Mouse (Mus musculus): Measurements from ENCODE around the gene Rpgrip1l. TPM values are rescaled to one million over a fixed set of nuclear protein-coding genes. Genes with fewer than 3 reads are reported as not detected.

The Rpgrip1l gene
- polyA plus RNA-seq, 1 experiment from 2014 or later, result 8.0 TPM

DNA sequence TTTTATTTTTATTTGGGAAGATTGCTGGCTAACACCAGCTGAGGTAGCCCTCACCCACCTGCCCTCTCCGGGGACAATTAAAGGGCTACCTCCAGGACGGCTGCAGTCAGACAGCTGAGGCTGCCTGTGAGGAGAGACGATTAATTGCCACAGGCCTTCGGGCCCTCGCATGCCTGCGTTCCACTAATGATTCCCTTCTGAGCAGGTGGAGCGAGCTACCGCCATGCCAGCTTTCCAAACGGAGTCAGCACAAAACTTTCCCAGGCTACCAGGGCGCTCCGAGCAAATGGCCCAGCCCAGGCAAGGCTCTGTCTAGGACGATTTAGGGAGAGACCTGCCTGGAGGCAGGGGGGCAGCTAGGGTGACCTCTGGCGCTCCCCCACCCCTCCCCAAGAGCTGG is 141.5 kb downstream of the Rpgrip1l start:
- 64% methylated on average over 13 of the region's 13 CpGs for WGBS (ENCODE audit: insufficient replicate concordance)
- H3K36me3 ChIP-seq (ENCODE audit: control insufficient read depth, insufficient read depth, low read length), result no peaks in the 10 kb centered on the region
- H3K9ac ChIP-seq (ENCODE audit: low read depth, low read length), result no peak overlapping the region
- no peak overlapping the region for H3K27ac ChIP-seq (ENCODE audit: low read depth, low read length)
- no peaks in the 10 kb centered on the region for H3K27me3 ChIP-seq (ENCODE audit: control insufficient read depth, insufficient read depth, low read length)
- H3K4me1 ChIP-seq (ENCODE audit: control insufficient read depth, insufficient read depth, low read length), result no peaks in the 10 kb centered on the region
- H3K9me3 ChIP-seq (replicated peaks; ENCODE audit: control insufficient read depth, low read length), result no peaks in the 10 kb centered on the region
- H3K4me3 ChIP-seq (ENCODE audit: low read depth, low read length), result no peak overlapping the region
- H3K4me2 ChIP-seq, result no peak overlapping the region
- no peak for ATAC-seq (replicated peaks; ENCODE audit: insufficient number of reproducible peaks, low FRiP score, low TSS enrichment)

DNA sequence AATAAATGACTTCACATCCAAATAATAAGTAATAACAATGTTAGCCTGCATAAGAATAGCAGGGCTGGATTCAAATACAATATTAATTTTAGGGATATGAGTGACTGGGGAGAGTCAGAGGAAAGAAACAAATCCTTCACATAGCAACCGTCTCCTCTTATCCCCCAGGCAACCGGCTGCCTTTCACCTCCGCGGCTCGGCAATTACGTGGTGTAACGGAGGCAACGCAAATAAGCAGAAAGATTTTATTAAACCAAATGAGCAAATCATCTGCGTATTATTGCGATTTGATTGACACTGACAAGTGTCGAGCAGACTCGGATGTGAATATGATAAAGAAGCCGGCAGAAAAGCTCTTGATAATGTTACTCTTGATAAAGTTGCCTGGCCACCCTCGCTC is 142.1 kb downstream of the Rpgrip1l start:
- no peaks in the 10 kb centered on the region for H3K36me3 ChIP-seq (ENCODE audit: control insufficient read depth, insufficient read depth, low read length)
- H3K4me3 ChIP-seq (ENCODE audit: low read depth, low read length), result no peak overlapping the region
- WGBS (ENCODE audit: insufficient replicate concordance), result 73% methylated on average over 14 of the region's 14 CpGs
- no peak overlapping the region for H3K9ac ChIP-seq (ENCODE audit: low read depth, low read length)
- no peak for ATAC-seq (replicated peaks; ENCODE audit: insufficient number of reproducible peaks, low FRiP score, low TSS enrichment)
- no peaks in the 10 kb centered on the region for H3K4me1 ChIP-seq (ENCODE audit: control insufficient read depth, insufficient read depth, low read length)
- no peaks in the 10 kb centered on the region for H3K9me3 ChIP-seq (replicated peaks; ENCODE audit: control insufficient read depth, low read length)
- H3K27me3 ChIP-seq (ENCODE audit: control insufficient read depth, insufficient read depth, low read length), result no peaks in the 10 kb centered on the region
- no peak overlapping the region for H3K4me2 ChIP-seq
- no peak overlapping the region for H3K27ac ChIP-seq (ENCODE audit: low read depth, low read length)

DNA sequence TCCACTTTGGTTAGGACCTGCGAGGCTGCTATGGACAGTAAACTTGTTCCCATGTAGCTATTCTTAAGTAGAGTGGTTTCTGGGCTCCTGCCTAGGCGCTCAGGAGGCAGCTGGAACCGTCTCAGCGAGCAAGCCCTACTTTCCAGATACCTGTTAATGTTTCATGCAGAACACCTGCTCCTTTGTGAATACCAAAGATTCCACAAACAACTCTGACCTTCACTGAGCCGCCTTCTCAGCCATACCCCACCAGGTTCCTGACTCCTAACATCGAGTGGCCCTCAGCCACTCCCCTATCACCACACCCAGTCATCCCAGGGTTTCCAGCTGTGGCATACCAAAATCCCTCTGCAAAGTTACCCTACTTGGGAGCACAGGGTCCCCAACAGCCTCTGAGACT is 142.9 kb downstream of the Rpgrip1l start:
- H3K4me1 ChIP-seq (ENCODE audit: control insufficient read depth, insufficient read depth, low read length), result no peaks in the 10 kb centered on the region
- no peaks in the 10 kb centered on the region for H3K36me3 ChIP-seq (ENCODE audit: control insufficient read depth, insufficient read depth, low read length)
- no peak overlapping the region for H3K9ac ChIP-seq (ENCODE audit: low read depth, low read length)
- H3K4me3 ChIP-seq (ENCODE audit: low read depth, low read length), result no peak overlapping the region
- no peak overlapping the region for H3K27ac ChIP-seq (ENCODE audit: low read depth, low read length)
- H3K27me3 ChIP-seq (ENCODE audit: control insufficient read depth, insufficient read depth, low read length), result no peaks in the 10 kb centered on the region
- WGBS (ENCODE audit: insufficient replicate concordance), result 78% methylated on average over 6 of the region's 6 CpGs
- H3K4me2 ChIP-seq, result no peak overlapping the region
- ATAC-seq (replicated peaks; ENCODE audit: insufficient number of reproducible peaks, low FRiP score, low TSS enrichment), result no peak
- no peaks in the 10 kb centered on the region for H3K9me3 ChIP-seq (replicated peaks; ENCODE audit: control insufficient read depth, low read length)

Other genes starting within 250 kb of the Rpgrip1l start
- 14.6 and 14.7 TPM in 2 replicates for gene Rbl2, start 243.2 kb downstream of the Rpgrip1l start, polyA plus RNA-seq (2014; fragmentation: Nextera tagmentation; extraction: Ambion mirVana)
- gene Aktip, start 113.3 kb downstream of the Rpgrip1l start, polyA plus RNA-seq (2014; fragmentation: Nextera tagmentation; extraction: Ambion mirVana), result 42.7 and 50.0 TPM in 2 replicates
- gene Fto, start 263 bp upstream of the Rpgrip1l start, polyA plus RNA-seq (2014; fragmentation: Nextera tagmentation; extraction: Ambion mirVana), result 70.1 and 81.9 TPM in 2 replicates

Data from heart, embryonic 11.5 days (tissue).